Mouse (Mus musculus) liver, embryonic 14.5 days (tissue): ENCODE results near the gene Pdgfra. TPM values are rescaled to one million over a fixed set of nuclear protein-coding genes. Genes with fewer than 3 reads are reported as not detected.
A peak's percentile ranks its signal among the peaks of the same experiment; 100 is the strongest.

Experiments used
- ATAC-seq: fragments of 200-750 bp; cut with Nextera tagmentation; 2 replicates; pipeline ENCODE4 v1.8.0; 2017; ENCODE audit warnings: moderate number of reproducible peaks, mild to moderate bottlenecking, moderate library complexity; ENCODE audit not compliant: insufficient read depth
- DNase-seq, 3 experiments: peaks; one replicate each; pipeline ENCODE4 v3.0.0-alpha.2; 2012 to 2013; ENCODE audit warnings: low read depth in 3 of 3, low spot score in 3 of 3
- H3K27ac ChIP-seq: fragments of 300-500 bp; sonication (generic); 2 replicates; pipeline ENCODE4 v1.5.1; 2014; ENCODE audit warnings: moderate library complexity, mild to moderate bottlenecking, control low read depth, inconsistent platforms
- H3K27me3 ChIP-seq: fragments of 300-500 bp; sonication (generic); 2 replicates; pipeline ENCODE4 v1.6.1; 2014; ENCODE audit warnings: mild to moderate bottlenecking, low read length, moderate library complexity; ENCODE audit not compliant: control insufficient read depth, insufficient read depth
- H3K36me3 ChIP-seq: fragments of 300-500 bp; sonication (generic); replicated peaks from 2 replicates; pipeline ENCODE4 v1.6.1; 2014; ENCODE audit warnings: low read depth; ENCODE audit not compliant: control insufficient read depth, insufficient read depth
- H3K4me1 ChIP-seq, 2 experiments: fragments of 200-500 bp in 1 of 2; fragments of 300-500 bp in 1 of 2; sonication (generic) in 1 of 2; replicated peaks; 2 replicates each; pipeline ENCODE4 v1.6.1; 2012 to 2014; ENCODE audit warnings: antibody characterized with exemption in 1 of 2, inconsistent platforms in 1 of 2, low read length in 1 of 2; ENCODE audit not compliant: control insufficient read depth in 2 of 2, insufficient read depth in 2 of 2
- H3K4me2 ChIP-seq: fragments of 300-500 bp; sonication (generic); 2 replicates; pipeline ENCODE4 v1.6.1; 2014; ENCODE audit warnings: low read depth, mild to moderate bottlenecking, control low read depth, moderate library complexity
- H3K4me3 ChIP-seq, 2 experiments: fragments of 200-500 bp in 1 of 2; fragments of 300-500 bp in 1 of 2; sonication (generic) in 1 of 2; 2 replicates each; pipeline ENCODE4 v1.5.1; 2012 to 2014; ENCODE audit warnings: low read depth in 2 of 2, low read length in 2 of 2, mild to moderate bottlenecking in 2 of 2, control low read depth in 1 of 2, inconsistent platforms in 1 of 2, moderate library complexity in 1 of 2; ENCODE audit not compliant: insufficient read depth in 1 of 2
- H3K9ac ChIP-seq: fragments of 300-500 bp; sonication (generic); replicated peaks from 2 replicates; pipeline ENCODE4 v1.6.1; 2014; ENCODE audit warnings: mild to moderate bottlenecking, control low read depth, moderate library complexity
- H3K9me3 ChIP-seq: fragments of 300-500 bp; sonication (generic); 2 replicates; pipeline ENCODE4 v1.6.1; 2016; ENCODE audit warnings: low read length, mixed read lengths; ENCODE audit not compliant: control insufficient read depth
- CTCF ChIP-seq: IDR thresholded peaks from 2 replicates; pipeline ENCODE4 v1.5.1; 2016; ENCODE audit warnings: antibody characterized with exemption, low read depth, control low read depth
- EP300 ChIP-seq: IDR thresholded peaks from 2 replicates; pipeline ENCODE4 v1.6.1; 2016; ENCODE audit warnings: antibody characterized with exemption, low read depth
- WGBS: fragments of 180-500 bp; shearing (Covaris S2); extraction: QIAGEN DNeasy Blood & Tissue Kit; methylation state at CpG from one replicate; pipeline ENCODE4 v1.1.7; 2014; ENCODE audit not compliant: insufficient replicate concordance; 5-methylcytosine and 5-hydroxymethylcytosine counted together
- polyA plus RNA-seq, 2 experiments: library from polyadenylated mRNA; depleted of rRNA in 1 of 2; stranded (reverse) in 1 of 2; unstranded in 1 of 2; fragments of >200 nt; fragmentation: Nextera tagmentation in 1 of 2; extraction: Ambion mirVana in 1 of 2; gene quantifications; 2 replicates each; pipeline versions ENCODE4 v1.2.1 to v1.2.3; 2012 to 2014

The Pdgfra gene
- polyA plus RNA-seq, 2 experiments, result 1.6 to 1.8 TPM

DNA sequence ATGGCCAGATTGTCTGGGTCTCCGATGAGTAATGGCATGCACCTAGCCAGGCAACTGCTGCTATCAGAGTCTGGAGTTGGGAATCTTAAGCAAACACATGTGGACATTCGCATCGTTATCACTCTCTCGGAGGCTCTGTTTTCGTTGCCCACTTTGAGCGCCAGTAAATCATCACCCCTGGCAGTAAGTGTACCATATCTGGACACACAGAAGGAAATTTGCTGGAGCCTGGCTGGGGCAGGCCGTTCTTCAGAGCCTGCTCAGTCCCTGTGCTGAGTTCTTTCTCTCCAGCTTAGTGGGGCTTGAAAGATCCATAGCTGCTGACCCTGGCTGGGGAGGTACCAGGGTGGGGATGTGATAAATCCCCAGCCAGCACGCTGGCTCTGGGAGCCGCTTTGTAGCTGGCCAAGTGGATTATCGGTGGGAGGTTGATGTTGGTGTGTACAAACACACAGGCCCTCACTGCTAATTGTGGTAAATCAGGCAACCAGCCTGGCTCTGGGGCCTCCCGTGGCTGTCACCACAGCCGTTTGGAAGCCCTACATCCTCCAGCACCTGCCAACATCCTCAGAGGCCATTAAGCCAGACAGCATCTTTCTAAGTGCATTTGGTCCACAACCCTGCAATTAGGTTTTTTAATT lies 8.6 kb downstream of the Pdgfra start:
- H3K9me3 ChIP-seq, result no peaks in the 10 kb centered on the region
- TF ChIP-seq CTCF, result no peak
- no peak for TF ChIP-seq EP300
- no peak overlapping the region for H3K4me3 ChIP-seq
- DNase-seq (no peak), ATAC-seq (no peak)
- peaks cover 10% of the 10 kb centered on the region for H3K27me3 ChIP-seq
- H3K36me3 ChIP-seq, result no peaks in the 10 kb centered on the region
- H3K27ac ChIP-seq, result no peak overlapping the region
- no peak overlapping the region for H3K9ac ChIP-seq
- no peak overlapping the region for H3K4me2 ChIP-seq
- WGBS, result 45% methylated on average over 12 of the region's 12 CpGs
- no peaks in the 10 kb centered on the region for H3K4me1 ChIP-seq

DNA sequence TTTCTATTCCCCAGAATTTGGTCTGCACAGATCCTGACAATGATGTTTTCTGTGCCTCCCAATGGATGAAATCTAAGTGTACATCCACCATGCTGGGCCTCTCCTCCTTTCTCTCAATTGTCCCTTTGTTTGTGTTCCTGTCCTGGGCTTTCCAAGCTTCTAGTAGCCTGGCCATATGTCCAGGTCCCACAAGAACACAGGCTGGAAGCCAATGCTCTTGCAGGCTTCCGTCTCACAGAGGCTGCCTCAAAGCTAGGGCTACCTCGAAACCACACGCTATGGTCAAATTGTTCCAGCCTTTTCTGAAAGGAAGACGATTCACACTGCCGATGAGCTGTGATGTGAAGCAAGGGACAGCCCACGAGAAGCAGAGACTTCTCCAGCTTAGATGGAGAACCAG lies 9.5 kb downstream of the Pdgfra start:
- ATAC-seq (no peak), DNase-seq (no peak)
- TF ChIP-seq CTCF, result no peak
- TF ChIP-seq EP300, result no peak
- no peak overlapping the region for H3K9ac ChIP-seq
- peaks cover 3% of the 10 kb centered on the region for H3K27me3 ChIP-seq
- no peaks in the 10 kb centered on the region for H3K36me3 ChIP-seq
- 62% methylated on average over 6 of the region's 6 CpGs for WGBS
- H3K4me2 ChIP-seq, result no peak overlapping the region
- no peak overlapping the region for H3K27ac ChIP-seq
- H3K4me1 ChIP-seq, result no peaks in the 10 kb centered on the region
- H3K9me3 ChIP-seq, result no peaks in the 10 kb centered on the region
- no peak overlapping the region for H3K4me3 ChIP-seq

DNA sequence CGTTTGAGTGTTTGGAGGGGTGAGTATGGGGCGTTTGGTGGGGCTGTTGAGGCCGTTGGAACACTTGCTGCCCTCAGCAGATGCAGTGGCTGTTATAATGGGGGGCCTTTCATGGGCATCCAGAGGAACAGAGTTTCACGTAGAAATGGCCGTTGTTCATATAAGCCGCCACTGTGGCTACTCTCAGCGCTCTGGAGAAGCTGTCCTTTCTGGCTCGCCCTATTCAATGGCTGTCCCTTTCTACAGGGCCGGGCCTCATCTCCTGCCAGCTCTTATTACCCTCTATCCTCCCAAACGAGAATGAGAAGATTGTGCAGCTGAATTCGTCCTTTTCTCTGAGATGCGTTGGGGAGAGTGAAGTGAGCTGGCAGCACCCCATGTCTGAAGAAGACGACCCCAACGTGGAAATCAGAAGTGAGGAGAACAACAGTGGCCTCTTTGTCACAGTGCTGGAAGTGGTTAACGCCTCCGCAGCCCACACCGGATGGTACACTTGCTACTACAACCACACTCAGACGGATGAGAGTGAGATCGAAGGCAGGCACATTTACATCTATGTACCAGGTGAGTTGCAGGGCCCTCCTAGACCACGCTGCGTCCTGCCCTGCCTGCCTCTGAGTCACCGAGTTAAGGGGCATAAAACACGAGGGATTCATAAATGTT lies 11.3 kb downstream of the Pdgfra start:
- WGBS, result 70% methylated on average over 23 of the region's 23 CpGs
- DNase-seq, result no peak
- TF ChIP-seq CTCF (no peak), EP300 (no peak)
- Histone ChIP-seq H3K27me3 (no peaks in the 10 kb centered on the region; the same call in 1 of the 2 replicates), H3K4me2 (no peak overlapping the region), H3K9me3 (no peaks in the 10 kb centered on the region), H3K9ac (no peak overlapping the region), H3K36me3 (no peaks in the 10 kb centered on the region), H3K4me3 (no peak overlapping the region), H3K4me1 (no peaks in the 10 kb centered on the region), H3K27ac (no peak overlapping the region)
- no peak for ATAC-seq

DNA sequence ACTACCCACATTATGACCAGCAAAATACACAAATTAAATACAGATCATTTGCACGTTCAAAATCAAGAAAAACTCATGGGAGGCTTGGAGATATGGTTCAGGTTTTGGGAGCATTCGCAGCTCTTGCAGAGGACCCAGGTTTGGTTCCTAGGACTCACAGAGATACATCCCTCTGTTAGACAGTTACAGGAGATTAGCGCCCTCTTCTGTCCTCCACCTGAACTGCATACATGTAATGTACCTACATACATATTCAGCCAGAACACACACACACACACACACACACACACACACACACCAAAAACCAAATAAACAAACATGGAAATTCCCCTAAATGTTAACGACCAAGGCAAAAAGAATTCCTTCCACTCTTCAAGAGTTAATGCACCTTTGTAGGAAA lies 12.6 kb downstream of the Pdgfra start:
- no peak for ATAC-seq
- H3K9me3 ChIP-seq, result no peaks in the 10 kb centered on the region
- H3K36me3 ChIP-seq, result no peaks in the 10 kb centered on the region
- 68% methylated on average over 4 of the region's 4 CpGs for WGBS
- H3K4me1 ChIP-seq, result no peaks in the 10 kb centered on the region
- H3K27me3 ChIP-seq, result no peaks in the 10 kb centered on the region
- DNase-seq, result no peak
- H3K4me2 ChIP-seq, result no peak overlapping the region
- H3K27ac ChIP-seq, result no peak overlapping the region
- no peak overlapping the region for H3K9ac ChIP-seq
- no peak overlapping the region for H3K4me3 ChIP-seq
- TF ChIP-seq CTCF, result peak; percentile 44; the same call in 1 of the 2 replicates
- TF ChIP-seq EP300, result no peak

DNA sequence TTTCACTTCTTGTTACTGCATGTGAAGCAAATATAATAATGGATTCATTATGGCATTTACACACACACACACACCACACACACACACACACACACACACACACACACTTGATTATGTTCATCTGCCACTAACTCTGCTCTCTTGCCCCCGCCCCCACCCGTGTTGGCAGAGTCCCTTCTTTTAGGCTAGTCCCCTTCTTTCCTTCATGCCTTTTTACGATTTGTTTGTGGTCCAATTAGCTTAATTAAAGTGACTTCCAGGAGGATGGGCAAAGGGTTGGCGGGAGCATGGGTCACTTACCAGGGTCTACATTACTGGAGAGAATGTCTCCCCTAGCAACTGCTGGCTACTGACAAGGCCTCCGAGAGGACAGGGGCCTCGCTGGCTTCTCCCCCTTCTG lies 17.7 kb downstream of the Pdgfra start:
- DNase-seq, result no peak
- 53% methylated on average over 6 of the region's 6 CpGs for WGBS

More for the DNA sequence above, 17.7 kb downstream of the Pdgfra start:
- H3K36me3 ChIP-seq, result no peaks in the 10 kb centered on the region
- no peaks in the 10 kb centered on the region for H3K27me3 ChIP-seq
- H3K27ac ChIP-seq, result no peak overlapping the region
- H3K4me2 ChIP-seq, result no peak overlapping the region
- H3K4me1 ChIP-seq, result no peaks in the 10 kb centered on the region
- ATAC-seq, result no peak
- no peaks in the 10 kb centered on the region for H3K9me3 ChIP-seq
- H3K9ac ChIP-seq, result no peak overlapping the region
- H3K4me3 ChIP-seq, result no peak overlapping the region
- TF ChIP-seq CTCF (no peak), EP300 (no peak)
